Mouse (Mus musculus): ENCODE data around the gene Ptk7. TPM values are rescaled to one million over a fixed set of nuclear protein-coding genes. Genes with fewer than 3 reads are reported as not detected.
A peak's percentile ranks its signal among the peaks of the same experiment; 100 is the strongest.

Gene Ptk7
- total RNA-seq, 1 experiment from 2014 or later, result 6.7 TPM

DNA sequence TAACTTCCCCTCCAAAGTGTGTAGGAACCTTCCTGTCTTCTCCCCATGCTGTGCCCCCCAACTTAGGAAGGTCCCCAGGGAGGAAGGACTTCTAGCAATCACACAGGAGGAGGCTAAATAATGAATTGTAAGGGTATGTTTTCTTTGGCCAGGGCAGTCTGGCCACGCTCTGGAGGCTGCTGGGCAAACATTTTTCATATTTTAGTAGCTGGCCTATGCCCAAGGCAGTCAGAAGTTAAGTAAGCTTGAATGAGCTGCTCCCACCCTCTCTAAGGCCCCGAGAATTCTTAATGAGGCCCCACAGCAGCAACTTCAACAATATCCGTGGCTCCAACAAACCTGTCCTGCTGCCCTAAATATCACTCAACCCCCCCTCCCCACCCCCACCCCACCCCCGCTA, 16.5 kb downstream of the Ptk7 start:
- no peak for ATAC-seq (replicated peaks; ENCODE audit: low read depth, poor library complexity, severe bottlenecking)

DNA sequence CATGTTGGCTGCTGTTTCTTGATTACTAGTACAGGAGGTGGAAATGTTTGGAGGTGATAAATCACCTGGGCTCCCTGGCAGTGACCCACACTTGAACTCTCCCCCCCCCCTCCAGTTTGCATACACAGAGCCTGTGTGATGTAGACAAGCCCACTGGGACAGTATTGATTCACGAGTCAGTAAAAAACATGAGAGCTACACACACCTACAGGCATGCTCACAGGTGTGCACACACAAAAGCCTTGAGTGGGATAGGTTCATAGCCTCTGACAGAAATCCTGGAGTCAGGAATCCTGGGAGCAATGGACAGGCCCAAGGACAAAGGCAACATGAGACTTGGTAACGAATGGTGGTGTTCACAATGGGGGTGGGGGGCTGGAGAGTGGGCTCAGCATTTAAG, 17.1 kb downstream of the Ptk7 start:
- ATAC-seq (replicated peaks; ENCODE audit: low read depth, poor library complexity, severe bottlenecking), result no peak

DNA sequence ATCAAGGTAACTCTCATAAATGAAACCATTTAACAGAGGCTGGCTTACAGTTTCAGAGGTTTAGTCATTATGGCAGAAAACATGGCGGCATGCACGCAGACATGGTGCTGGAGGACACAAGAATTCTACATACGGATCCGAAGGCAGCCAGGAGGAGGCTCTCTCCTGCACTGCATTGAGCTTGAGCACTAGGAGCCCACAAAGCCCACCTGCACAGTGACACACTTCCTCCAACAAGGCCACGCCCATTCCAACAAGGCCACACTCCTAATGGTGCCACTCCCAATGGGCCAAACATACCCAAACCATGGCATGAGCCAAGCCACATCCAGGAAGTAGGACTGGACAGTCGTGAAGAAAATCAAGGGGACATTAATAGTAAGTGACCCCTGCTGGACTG, 18.0 kb downstream of the Ptk7 start:
- ATAC-seq (replicated peaks; ENCODE audit: low read depth, poor library complexity, severe bottlenecking), result no peak

DNA sequence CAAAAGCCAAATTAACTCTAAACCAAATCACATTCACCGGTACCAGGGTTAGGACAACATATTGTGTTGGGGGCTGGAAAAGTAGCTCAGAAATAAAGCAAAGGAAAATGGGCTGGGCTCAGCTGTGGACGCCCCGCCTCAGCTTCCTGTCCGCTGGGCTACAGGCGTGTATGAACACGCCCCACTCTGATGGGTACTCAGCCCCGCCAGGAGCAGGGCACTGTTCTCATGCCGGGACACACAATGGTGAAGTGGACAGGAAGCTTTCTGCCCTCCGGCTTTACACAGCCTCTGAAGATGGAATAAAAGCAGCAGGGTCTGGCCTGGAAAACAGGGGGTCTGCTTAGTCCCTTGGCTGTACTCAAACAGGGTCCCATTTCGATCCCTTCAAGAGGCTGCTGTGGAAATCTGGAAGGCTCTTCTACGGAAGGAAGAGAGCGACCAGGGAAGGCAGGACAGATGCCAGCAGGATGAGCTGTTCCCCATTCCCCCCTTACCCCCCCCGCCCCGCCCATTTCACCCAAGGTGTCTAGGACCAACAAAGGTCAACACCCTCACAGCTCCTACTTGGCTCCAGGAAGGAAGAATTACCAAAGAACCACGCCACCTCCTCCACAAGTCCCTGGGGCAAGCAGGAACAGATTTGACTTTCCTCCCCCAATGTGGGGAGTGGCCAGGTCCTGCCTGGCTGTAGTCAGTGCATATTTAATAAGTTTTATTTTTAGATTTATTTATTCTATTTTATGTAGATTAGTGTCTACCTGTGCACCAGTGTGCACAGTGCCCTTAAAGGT, 19.4 kb downstream of the Ptk7 start:
- peak; percentile 66 for ATAC-seq (replicated peaks; ENCODE audit: low read depth, poor library complexity, severe bottlenecking)

DNA sequence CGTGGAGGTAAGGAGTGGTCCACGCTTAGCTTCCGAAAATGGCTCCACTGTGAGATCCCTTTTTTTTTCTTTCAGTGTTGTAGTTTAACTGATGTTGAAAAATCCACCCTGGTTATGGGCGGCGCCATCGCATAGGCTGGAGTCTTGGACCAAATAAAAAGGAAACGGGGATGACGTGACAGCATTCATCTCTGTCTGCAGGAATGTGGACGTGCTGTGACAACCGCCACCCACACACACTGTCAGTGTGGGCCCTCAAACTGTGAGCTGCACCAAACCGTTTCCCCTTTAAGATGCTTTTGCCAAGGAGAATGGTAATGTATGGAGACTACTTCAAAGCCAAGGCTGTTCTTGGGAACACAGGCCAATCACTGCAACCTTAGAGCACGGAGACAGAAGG, 23.3 kb downstream of the Ptk7 start:
- no peak for ATAC-seq (replicated peaks; ENCODE audit: low read depth, poor library complexity, severe bottlenecking)

DNA sequence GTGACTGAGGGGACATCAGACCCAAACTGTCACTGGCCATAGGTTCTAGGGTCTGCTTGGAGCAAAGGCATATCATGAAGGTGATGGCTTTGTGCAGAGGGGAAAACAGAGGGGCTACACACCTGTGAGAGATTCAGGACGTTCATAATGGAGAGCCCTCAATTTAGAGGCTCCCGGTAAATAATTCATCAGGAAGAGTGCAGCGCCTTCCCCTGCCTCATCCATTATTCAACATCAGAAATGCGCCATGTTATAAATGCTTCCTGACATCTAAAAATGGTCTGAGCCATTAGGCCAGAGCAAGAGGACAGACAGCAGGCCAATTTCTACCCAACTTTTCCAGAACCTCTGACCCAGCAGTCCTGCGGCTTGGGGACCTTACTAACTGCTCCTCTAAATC, 24.2 kb downstream of the Ptk7 start:
- no peak for ATAC-seq (replicated peaks; ENCODE audit: low read depth, poor library complexity, severe bottlenecking)

DNA sequence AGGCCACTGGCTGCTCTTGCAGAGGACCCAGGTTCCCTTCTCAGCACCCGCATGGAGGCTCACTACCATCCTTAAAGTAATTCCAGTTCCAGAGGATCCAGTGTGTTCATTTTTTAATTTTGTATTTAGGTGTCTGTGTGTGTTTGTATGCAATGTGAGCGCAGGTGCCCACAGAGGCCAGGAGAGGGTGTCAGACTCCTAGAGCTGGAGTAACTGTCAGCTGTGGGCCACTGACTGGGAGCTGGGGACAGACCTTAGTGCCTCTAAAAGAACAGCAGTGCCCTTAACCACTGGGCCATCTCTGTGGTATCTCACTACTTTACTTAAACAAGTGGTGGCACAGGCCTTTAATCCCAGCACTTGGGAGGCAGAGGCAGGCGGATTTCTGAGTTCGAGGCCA, 26.1 kb downstream of the Ptk7 start:
- ATAC-seq (replicated peaks; ENCODE audit: low read depth, poor library complexity, severe bottlenecking), result no peak

DNA sequence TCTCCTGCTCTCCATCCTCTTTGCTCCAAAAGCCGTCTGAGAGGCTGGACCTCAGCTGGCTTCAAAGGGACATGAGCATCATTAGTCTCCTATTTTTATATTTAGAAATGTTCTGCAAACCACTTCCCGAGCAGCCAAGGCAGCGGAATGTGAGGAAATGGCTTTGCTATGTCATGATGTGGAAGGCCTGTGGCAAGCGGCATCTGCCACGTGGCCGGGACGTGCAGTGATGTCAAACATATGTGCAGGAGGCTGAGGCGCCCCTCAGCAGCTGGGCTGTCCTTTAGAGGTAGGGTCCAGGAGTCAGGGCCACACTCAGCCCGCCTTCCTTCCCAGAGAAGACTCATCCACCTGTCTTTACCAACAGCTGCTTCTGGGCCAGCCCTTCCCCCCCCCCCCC, 27.1 kb downstream of the Ptk7 start:
- peak; percentile 88 for ATAC-seq (replicated peaks; ENCODE audit: low read depth, poor library complexity, severe bottlenecking)

DNA sequence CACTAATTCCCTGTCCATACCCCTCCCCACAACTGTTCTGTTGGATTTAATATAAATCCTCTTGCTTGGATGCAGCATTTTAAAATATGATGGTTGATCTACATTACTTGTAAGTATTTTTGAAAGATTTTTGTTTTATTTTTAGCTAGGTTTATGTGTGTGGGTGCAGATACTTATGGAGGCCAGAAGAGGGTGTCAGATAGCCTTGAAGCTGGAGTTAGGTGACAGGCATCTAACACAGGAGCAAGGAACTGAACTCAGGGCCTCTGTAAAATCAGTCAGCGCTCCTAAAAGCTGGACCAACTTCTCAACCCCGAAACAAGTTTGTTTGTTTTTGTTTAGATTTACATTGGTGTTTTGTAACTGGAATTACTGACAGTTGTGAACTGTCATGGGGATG, 28.7 kb downstream of the Ptk7 start:
- ATAC-seq (replicated peaks; ENCODE audit: low read depth, poor library complexity, severe bottlenecking), result no peak

DNA sequence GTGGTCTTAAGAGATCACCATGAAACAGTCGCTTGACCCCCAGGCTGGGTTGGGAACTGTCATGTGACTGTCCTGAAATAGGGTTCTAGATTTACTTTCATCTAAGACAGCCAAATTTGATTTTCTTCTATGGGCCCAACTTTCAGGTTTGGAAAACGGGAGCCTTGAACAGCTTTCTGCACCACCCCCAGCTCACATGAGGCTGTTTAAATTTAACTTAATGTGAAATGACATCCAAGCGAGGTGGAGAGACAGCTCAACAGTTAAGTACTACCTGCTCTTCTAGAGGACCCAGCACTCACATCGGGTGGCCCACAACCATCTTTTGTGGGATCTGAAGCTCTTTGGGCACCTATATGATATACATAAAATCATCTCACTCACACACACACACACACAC, 30.3 kb downstream of the Ptk7 start:
- no peak for ATAC-seq (replicated peaks; ENCODE audit: low read depth, poor library complexity, severe bottlenecking)

DNA sequence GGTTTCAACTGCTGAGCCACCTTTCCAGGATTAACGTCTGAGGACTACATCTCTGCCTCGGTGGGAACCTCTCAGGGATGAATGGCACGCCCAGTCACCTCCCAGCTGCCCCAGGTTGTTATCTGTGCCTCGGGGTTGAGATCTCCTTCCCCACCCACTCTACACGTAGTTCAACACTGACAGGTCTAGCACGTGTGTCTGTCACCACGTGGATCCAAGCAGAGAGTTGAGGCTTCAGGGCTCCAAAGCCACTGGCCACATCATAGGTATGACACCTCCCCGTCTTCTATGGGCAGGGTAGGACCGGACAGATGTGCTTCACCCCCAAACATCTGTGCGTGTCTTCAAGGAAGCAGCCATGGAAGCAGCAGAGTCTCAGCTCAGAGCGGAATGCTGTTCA, 31.3 kb downstream of the Ptk7 start:
- no peak for ATAC-seq (replicated peaks; ENCODE audit: low read depth, poor library complexity, severe bottlenecking)

DNA sequence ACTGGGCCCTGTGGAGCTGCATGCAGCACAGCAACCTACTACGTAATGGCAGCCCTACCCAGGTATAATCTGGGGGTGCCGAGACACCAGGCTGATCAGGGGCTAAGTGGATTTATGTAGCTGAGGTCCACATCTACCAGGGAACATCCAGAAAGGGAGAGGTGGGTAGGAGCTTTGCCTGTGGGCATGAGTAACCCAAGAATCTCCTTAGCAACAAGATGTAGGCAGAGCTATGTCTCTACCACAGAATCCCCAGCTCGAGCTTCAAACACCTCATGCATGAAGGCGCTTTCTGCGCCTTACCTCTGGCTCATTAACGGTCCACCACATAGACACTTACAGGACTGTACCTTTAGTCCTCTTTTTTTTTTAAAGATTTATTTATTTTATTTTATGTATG, 34.0 kb downstream of the Ptk7 start:
- ATAC-seq (replicated peaks; ENCODE audit: low read depth, poor library complexity, severe bottlenecking), result no peak

DNA sequence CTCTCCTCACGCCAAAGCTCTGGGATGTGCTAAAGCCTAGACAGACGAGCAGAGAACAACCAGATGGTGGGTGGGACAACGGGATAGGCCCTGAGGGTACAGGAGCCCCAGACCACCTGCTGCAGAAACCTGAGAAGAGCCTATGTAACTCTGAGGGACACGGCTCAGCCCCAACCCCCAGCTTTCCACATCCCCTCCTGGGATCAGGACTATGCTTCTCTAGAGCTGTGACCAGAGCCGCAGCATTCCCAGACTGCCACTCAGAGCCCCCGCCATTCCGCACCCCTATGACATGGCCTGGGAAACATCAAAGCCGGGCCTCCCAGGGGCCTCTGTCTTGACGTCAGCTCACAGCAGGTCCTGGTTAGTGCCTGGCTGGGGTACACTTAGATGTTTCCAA, 34.7 kb downstream of the Ptk7 start:
- no peak for ATAC-seq (replicated peaks; ENCODE audit: low read depth, poor library complexity, severe bottlenecking)

DNA sequence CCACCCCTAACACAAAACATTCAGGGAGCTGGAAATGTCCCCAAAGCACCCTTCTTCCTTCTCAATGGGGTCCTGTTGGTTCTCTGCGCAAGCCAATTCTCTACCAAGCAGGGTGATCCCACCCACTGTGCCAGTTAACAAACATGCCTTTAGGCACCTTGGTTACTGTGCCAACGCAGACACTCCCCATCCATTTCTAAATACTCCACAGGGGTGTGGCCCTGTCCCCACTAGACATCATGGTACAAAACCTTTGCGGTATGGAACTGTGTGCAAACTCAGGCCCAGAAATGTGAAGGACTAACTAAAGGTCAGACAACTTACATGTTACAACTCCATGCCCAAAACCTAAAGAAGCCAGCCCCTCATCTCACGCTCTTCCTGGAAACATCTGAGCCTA, 36.2 kb downstream of the Ptk7 start:
- no peak for ATAC-seq (replicated peaks; ENCODE audit: low read depth, poor library complexity, severe bottlenecking)

DNA sequence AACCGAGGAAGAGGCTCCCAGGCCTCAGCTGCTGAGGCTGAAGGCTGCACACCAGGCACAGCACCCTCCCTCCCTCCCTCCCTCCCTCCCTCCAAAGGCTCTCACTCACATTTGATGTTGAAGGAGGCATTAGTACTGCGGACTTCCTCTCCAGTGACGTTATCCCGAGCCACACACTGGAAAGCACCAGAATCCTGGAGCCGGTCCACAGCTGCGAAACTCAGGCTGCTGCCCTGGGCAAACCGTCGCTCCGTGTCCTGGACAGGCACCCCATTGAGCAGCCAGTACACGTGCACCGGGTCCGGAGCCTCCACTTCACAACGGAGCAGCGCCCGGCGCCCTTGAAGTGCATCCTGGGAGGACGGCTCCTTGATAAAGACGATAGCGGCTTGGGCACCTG, 37.9 kb downstream of the Ptk7 start:
- no peak for ATAC-seq (replicated peaks; ENCODE audit: low read depth, poor library complexity, severe bottlenecking)

DNA sequence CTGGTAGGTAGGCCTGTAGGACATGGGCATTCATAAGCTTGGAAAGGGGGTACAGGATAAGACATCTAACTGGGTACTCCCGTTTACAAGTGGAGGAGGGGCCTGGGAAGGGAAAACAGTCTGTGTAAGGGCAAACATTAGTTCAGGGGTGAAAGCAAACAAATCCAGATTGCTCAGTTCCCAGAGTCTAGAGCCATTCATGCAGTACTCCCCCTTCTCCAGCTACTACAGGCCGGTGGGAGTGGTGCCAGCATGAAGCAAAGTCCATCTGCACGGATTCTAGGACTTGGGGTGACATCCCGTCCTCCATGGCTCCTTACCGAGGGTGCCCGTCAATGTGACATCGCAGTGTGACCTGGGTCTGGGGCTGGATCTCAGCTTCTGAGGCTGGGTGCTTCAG, 38.9 kb downstream of the Ptk7 start:
- no peak for ATAC-seq (replicated peaks; ENCODE audit: low read depth, poor library complexity, severe bottlenecking)

DNA sequence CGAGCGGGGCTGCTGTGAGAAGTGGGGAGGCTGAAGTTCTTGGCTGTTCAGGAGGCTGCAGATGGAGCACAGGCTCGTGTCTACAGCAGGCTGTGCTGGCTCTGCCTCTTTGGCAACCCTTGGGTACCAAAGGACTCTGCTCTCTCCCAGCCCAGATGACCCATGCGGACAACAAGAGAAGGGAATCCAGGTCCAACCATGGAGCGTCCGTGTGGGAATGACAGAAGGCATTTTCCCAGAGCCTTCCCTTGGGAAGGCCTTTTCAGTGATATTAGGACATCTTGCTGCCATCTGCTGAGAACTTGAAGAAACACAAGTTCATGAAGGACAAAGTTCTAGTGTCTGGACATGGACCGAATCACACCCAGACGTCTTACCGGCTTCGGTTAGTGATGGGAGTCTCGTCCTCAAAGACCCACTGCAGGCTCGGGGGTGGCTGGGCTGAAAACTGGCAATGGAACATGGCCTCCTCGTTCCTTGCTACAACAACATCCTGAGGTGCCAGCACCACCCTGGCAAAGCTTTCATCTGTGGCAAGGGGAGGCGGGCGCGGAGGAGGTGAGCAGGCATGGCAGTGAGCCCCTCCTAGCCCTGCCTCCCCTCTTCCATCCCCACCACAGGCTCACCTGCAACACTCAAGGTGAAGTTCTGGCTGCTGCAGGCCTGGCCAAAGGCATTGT, 39.5 kb downstream of the Ptk7 start:
- no peak for ATAC-seq (replicated peaks; ENCODE audit: low read depth, poor library complexity, severe bottlenecking)

DNA sequence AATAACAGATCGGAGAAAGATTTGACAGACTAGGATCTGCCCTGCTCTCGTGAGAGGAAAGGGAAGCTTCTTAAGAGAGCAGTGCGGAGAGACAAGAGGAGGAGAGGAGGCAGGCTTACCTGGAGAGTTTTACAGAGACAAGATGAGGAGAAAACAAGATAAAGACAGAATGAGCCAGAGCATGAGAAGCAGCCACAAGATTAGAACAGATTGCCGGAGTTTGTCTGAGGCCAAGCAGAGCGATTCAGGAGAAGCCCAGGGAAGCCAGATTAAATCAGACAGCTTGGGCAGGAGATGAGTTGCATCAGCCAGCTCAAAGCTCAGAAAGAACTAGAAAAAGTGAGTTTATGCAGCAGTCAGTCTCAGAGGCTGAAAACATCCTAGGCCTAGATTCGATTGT, 40.4 kb downstream of the Ptk7 start:
- no peak for ATAC-seq (replicated peaks; ENCODE audit: low read depth, poor library complexity, severe bottlenecking)

DNA sequence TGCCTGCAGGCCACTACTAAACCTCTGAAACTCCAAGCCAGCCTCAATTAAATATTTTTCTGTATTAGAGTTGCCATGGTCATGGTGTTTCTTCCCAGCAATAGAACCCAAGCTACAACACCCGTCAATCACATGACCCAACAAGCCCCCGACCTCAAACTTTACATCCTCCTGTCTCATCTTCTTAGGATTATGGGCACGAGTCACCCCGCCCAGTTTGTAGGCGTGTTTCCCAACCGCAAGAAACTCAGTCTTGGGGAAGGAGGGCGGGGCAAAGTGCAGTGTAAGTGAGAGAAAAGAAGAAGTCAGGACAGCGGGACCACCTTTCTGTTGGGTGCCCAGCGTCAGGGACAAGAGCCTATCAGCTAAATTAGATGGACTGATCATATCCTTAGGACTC, 41.1 kb downstream of the Ptk7 start:
- ATAC-seq (replicated peaks; ENCODE audit: low read depth, poor library complexity, severe bottlenecking), result peak; percentile 89

DNA sequence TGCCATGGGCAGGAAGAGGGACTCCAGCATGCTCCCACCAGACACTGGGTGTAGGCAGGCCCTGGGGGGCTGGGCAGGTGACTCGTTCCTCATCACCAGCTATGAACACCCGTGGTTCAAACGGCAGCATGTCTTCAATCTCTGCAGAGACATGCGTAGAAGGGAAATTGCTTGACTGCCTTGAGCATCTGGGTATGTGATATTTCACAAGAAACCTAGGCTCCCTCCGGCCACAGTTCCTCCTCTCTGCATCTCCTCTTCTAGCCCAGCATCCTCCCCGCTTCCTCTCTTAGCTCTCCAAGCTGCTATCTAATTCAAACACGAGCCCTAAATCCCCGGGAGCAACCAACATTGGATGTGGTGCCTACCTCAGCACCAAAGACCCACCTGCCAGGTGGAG, 43.0 kb downstream of the Ptk7 start:
- no peak for ATAC-seq (replicated peaks; ENCODE audit: low read depth, poor library complexity, severe bottlenecking)

DNA sequence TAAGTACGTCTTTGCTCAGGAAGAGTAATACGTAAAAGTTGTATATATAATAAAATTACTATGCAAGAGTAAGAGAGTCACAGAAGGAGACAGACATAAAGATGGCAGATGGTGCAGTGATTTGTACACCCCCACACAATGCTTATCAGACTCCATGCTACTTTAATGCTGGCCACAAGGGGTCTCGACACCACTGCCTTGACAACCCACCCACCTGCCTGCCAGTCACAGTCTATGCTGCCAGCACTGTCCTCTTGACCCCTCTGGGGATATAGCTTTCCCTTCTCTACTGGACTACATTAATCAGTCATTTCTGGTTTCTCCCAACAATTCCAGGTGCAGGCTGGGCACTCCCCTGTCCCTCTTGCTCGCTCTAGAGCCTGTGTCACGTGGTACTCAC, 50.7 kb downstream of the Ptk7 start:
- no peak for ATAC-seq (replicated peaks; ENCODE audit: low read depth, poor library complexity, severe bottlenecking)

DNA sequence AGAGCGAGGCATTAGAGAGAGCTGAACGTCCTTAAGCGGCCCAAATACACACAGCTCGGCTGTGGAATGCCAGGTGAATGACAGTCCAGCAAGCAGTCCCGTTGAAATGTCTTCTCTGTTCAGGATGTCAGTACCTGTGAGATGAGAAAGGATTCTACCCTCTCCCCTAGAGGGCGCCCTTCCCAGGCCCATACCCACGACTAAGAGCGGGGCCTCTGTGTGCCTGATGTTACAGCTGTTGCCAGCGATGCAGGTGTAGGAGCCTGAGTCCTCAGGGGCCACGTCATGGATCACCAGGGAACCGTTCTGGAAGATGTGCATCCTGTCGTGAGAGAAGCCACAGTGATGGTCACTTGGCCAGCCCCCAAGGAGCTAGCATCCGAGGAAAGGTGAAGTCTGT, 53.2 kb downstream of the Ptk7 start:
- ATAC-seq (replicated peaks; ENCODE audit: low read depth, poor library complexity, severe bottlenecking), result peak; percentile 39; the same call in 1 of the 2 replicates

Data from common myeloid progenitor, adult 5-6 weeks (primary cell).